Mouse (Mus musculus) layer of hippocampus, postnatal 36 days (tissue): ENCODE results near the gene Ccdc69. TPM values are rescaled to one million over a fixed set of nuclear protein-coding genes. Genes with fewer than 3 reads are reported as not detected.

Experiments
- DNase-seq, 2 experiments: peaks; one replicate each; pipeline ENCODE4 v3.0.0; 2022
- total RNA-seq, 2 experiments: library from RNA; stranded (reverse); gene quantifications; 2 replicates each; pipeline ENCODE4 v1.2.3; 2021

The Ccdc69 gene
- total RNA-seq, 2 experiments from 2014 or later = 0.35 TPM; not detected in 1

GRCm38 (mm10) chr11:55005684-55006083 is 72.2 kb downstream of the Ccdc69 start:
- no peak for DNase-seq

GRCm38 (mm10) chr11:55004970-55005502 is 72.9 kb downstream of the Ccdc69 start:
- DNase-seq = no peak

Other genes with a start within 250 kb of the Ccdc69 start
- 10 to 100 TPM; 27.9 to 30.8 TPM for gene Lyrm7, start 217.2 kb downstream of the Ccdc69 start, total RNA-seq
- gene Hint1, start 211.7 kb downstream of the Ccdc69 start, total RNA-seq = 100 to 1,000 TPM; 264 to 281 TPM
- gene Gpx3, start 175.7 kb downstream of the Ccdc69 start, total RNA-seq = 1 to 10 TPM; 3.4 to 4.6 TPM
- gene Tnip1, start 115.2 kb downstream of the Ccdc69 start, total RNA-seq = 10 to 100 TPM; 34.2 to 36.6 TPM
- gene Anxa6, start 44.7 kb downstream of the Ccdc69 start, total RNA-seq = 10 to 100 TPM; 95.8 to 96.4 TPM
- 10 to 100 TPM; 33.7 to 34.1 TPM for gene Gm2a, start 20.0 kb upstream of the Ccdc69 start, total RNA-seq
- gene Slc36a3, start 73.6 kb upstream of the Ccdc69 start, total RNA-seq = not detected
- gene Slc36a2, start 106.9 kb upstream of the Ccdc69 start, total RNA-seq = under 1 TPM in 1 of 2 experiments, not detected in 1; 0.15 TPM
- gene Slc36a1, start 126.2 kb upstream of the Ccdc69 start, total RNA-seq = 10 to 100 TPM; 52.9 to 56.8 TPM